Mouse (Mus musculus) lung, adult 2 months (tissue): ENCODE measurements at regions not wholly inside any gene's neighbourhood (a gene's known extent, or its start where the extent isn't known, plus 50 kb on each side); places are given as distances from the start of the nearest gene placed in this dataset.
"Not testable (repeated sequence)": the region's sequence is repeated elsewhere in the genome, so short reads cannot be mapped to it uniquely, and the experiment has no call there.

ENCODE experiments used
- DNase-seq: peaks from one replicate; pipeline ENCODE4 v3.0.0; 2022
- H3K4me1 ChIP-seq: fragments of 200-500 bp; 2 replicates; pipeline ENCODE4 v1.6.1; 2011; ENCODE audit warnings: low read length; ENCODE audit not compliant: control insufficient read depth, insufficient read depth
- H3K4me3 ChIP-seq: fragments of 200-500 bp; replicated peaks from 2 replicates; pipeline ENCODE3; 2011; ENCODE audit warnings: low read depth, mild to moderate bottlenecking, control low read depth, low read length; ENCODE audit errors: extremely low read depth
- CTCF ChIP-seq: fragments of 200-500 bp; IDR thresholded peaks from 2 replicates; pipeline ENCODE4 v1.5.1; 2011; ENCODE audit warnings: mild to moderate bottlenecking, low read length, control low read depth; ENCODE audit not compliant: insufficient read depth
- POLR2A ChIP-seq: fragments of 200-500 bp; IDR thresholded peaks from 2 replicates; pipeline ENCODE4 v1.6.1; 2011; ENCODE audit warnings: low read depth, mild to moderate bottlenecking, control low read depth, low read length, borderline replicate concordance; ENCODE audit errors: extremely low read depth
- WGBS: fragments of 180-500 bp; shearing (Covaris S2); methylation state at CpG from one replicate; pipeline ENCODE4 v1.1.7; 2018; 5-methylcytosine and 5-hydroxymethylcytosine counted together

- Histone ChIP-seq H3K4me3 (no peak overlapping the region), H3K4me1 (no peaks in the 10 kb centered on the region)
- DNase-seq, result no peak
- TF ChIP-seq POLR2A (no peak), CTCF (no peak)
- whole genome bisulfite sequencing, result 55% methylated on average over 12 of the region's 12 CpGs
Measured at GRCm38 (mm10) chr12:29343147-29343852, 184.9 kb upstream of the Myt1l start.

GRCm38 (mm10) chr12:29348698-29349097, 179.5 kb upstream of the Myt1l start:
- 67% methylated on average over 2 of the region's 2 CpGs for WGBS
- no peak for TF ChIP-seq POLR2A
- no peak for TF ChIP-seq CTCF
- H3K4me1 ChIP-seq, result no peaks in the 10 kb centered on the region
- DNase-seq, result no peak
- H3K4me3 ChIP-seq, result no peak overlapping the region

- no peak for DNase-seq
- TF ChIP-seq CTCF (no peak), POLR2A (no peak)
- Histone ChIP-seq H3K4me3 (no peak overlapping the region), H3K4me1 (no peaks in the 10 kb centered on the region)
- WGBS, result 40% methylated on average over 9 of the region's 9 CpGs
Measured at GRCm38 (mm10) chr12:29349146-29349850, 178.9 kb upstream of the Myt1l start.

- no peak for DNase-seq
- no peak overlapping the region for H3K4me3 ChIP-seq
- TF ChIP-seq CTCF (no peak), POLR2A (no peak)
- H3K4me1 ChIP-seq, result no peaks in the 10 kb centered on the region
- WGBS, result 50% methylated on average over 10 of the region's 11 CpGs
Measured at GRCm38 (mm10) chr12:29353777-29354496, 174.2 kb upstream of the Myt1l start.

- no peak for TF ChIP-seq POLR2A
- TF ChIP-seq CTCF, result no peak
- 21% methylated on average over 6 of the region's 6 CpGs for WGBS
- no peak for DNase-seq
- H3K4me3 ChIP-seq, result no peak overlapping the region
- no peaks in the 10 kb centered on the region for H3K4me1 ChIP-seq
Measured at GRCm38 (mm10) chr12:29354816-29355215, 173.4 kb upstream of the Myt1l start.

- 30% methylated on average over 11 of the region's 11 CpGs for WGBS
- no peak for DNase-seq
- Histone ChIP-seq H3K4me1 (no peaks in the 10 kb centered on the region), H3K4me3 (no peak overlapping the region)
- TF ChIP-seq CTCF (no peak), POLR2A (no peak)
Measured at GRCm38 (mm10) chr12:29356681-29357397, 171.3 kb upstream of the Myt1l start.

GRCm38 (mm10) chr12:29361236-29361635, 166.9 kb upstream of the Myt1l start:
- WGBS, result 79% methylated on average over 6 of the region's 6 CpGs
- DNase-seq, result no peak
- no peak for TF ChIP-seq CTCF
- Histone ChIP-seq H3K4me1 (no peaks in the 10 kb centered on the region), H3K4me3 (no peak overlapping the region)

- H3K4me3 ChIP-seq, DNase-seq, H3K4me1 ChIP-seq: not testable (repeated sequence)
- 41% methylated on average over 3 of the region's 3 CpGs for WGBS
Measured at GRCm38 (mm10) chr12:29367741-29368106, 160.5 kb upstream of the Myt1l start.

GRCm38 (mm10) chr12:29368107-29368819, 159.9 kb upstream of the Myt1l start:
- TF ChIP-seq CTCF (no peak), POLR2A (no peak)
- Histone ChIP-seq H3K4me3 (no peak overlapping the region), H3K4me1 (no peaks in the 10 kb centered on the region)
- DNase-seq, result no peak
- WGBS, result 17% methylated on average over 19 of the region's 19 CpGs

- no peak for DNase-seq
- no peak for TF ChIP-seq POLR2A
- WGBS, result 32% methylated on average over 5 of the region's 5 CpGs
- H3K4me3 ChIP-seq, result no peak overlapping the region
- H3K4me1 ChIP-seq, result no peaks in the 10 kb centered on the region
Measured at GRCm38 (mm10) chr12:29368820-29369175, 159.4 kb upstream of the Myt1l start.
